Mouse (Mus musculus) adrenal gland, postnatal 36 days (tissue): ENCODE measurements around the gene H2afv. TPM values are rescaled to one million over a fixed set of nuclear protein-coding genes. Genes with fewer than 3 reads are reported as not detected.

Source experiments
- DNase-seq, 2 experiments: peaks; one replicate each; pipeline ENCODE4 v3.0.0; 2021; ENCODE audit warnings: mixed read lengths in 1 of 2
- microRNA-seq: library from miRNA; unstranded; fragments of <30 nt; microRNA quantifications from one replicate; pipeline ENCODE4 v1.2.0, GENCODE M21; 2021
- total RNA-seq, 2 experiments: library from RNA; stranded (reverse); gene quantifications; 2 replicates each; pipeline ENCODE4 v1.2.3; 2021

H2afv gene
- total RNA-seq, 2 experiments from 2014 or later = 64.9 to 68.8 TPM

DNA sequence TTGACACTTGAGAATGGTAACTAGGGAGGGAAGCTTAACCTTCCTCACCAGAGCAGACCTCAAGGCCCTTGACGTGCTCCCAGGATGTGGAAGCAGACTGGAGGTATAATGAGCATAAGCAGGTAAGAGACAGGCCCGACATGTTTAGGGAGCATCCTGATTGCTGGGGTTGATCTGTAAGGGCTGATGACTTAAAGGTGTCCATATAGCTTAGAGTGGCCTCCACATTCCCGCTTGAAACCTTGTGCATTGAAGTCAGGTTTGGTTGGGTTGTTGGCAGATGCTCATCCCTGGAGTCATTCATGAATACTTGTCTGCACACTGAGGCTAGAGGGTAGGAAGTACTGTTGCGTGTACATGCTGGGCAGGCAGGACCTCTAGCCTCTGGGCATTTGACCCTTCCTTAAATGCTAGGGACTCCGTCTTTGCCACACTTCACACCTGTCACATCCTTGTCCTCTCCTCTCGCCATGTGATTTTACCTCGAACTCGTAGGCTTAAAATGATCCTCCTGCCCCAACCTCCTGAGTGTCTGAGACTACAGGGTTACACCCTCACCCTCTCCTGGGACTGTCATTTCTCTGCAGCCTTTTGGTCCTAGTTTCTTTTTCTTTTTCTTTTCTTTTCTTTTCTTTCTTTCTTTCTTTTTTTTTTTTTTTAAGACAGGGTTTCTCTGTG, 53.7 kb downstream of the H2afv start:
- DNase-seq = no peak

DNA sequence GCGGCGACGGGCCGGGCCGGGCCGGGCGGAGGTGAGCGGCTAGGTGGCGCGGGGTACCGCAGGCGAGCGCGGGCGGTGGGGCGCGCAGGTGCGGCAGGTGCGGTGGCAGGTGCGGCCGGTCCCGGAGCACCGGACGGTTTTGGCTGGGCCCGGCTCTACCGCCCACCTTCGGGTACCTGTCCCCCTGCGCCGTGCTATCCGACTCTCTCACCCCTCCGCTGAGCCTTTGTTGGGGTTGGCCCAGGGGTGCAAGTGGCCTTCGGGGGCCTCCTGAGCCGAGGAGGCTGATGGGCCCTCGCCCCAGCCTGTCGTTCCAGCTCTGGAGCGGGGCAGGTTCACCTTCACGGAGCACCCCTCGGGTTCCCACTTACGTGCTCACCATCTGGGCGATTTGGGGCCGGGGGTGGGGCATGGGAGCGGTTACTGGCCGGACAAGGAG, 54.7 kb downstream of the H2afv start:
- DNase-seq = peak; percentile 28 to 37

DNA sequence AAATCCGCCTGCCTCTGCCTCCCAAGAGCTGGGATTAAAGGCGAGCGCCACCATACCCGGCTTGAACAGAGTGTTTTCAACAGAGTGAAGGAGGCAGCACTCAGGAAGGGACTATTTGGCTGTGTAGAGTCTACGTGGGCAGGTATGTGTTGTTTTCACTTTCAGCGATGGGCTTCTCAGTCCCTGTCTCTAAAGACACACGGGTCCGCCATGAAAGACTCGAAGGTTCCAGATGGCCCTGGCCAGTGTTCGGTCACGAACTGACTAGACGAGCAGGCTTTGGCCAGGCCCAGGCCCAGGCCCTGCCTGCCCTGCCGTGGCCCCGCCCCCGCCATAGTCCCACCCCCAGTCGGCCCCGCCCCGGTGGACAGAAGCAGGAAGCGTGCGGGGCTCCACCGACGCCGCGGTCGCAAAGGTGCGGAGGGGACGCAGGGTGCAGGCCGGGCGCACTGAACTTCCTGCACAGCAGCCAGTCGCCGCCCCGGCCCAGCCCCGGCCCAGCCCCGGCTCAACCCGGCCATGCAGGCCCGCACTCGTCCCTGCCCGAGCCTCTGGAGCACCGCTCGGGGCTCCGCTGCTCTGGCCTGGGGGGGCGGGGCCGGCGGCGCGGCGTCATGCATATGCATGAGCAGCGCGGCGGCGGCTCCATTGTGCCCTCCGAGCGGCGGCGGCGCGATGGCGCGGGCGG, 55.4 kb downstream of the H2afv start, which contains the start of gene Zmiz2:
TSS of gene Zmiz2 (plus strand) at position 349 of the 688 bp plus-strand sequence.
- DNase-seq = peak; percentile 97 to 99

DNA sequence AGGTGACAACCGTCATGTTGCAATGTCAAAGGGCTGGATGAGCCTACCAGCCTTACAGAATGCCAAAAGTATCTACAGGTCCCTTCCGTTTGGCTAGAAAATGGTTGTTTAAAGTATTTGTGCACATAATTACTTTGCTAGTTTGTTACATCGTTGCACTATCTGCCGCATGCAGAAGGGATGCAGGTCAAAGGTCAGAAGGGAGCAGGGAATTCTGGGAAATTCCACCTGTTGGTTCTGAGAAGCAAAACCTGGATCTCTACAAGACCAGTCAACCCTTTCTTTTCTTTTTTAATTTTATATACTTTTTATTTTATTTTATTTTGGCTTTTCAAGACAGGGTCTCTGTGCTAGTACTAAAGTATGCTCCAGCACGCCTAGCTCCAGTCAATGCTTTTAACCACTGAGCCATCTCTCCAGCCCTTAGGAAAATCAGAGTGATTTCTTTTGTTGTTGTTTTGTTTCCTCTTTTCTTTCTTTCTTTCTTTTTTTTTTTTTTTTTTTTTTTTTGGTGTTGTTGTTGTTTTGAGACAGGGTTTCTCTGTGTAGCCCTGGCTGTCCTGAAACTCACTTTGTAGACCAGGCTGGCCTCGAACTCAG, 56.0 kb downstream of the H2afv start:
- no peak for DNase-seq

DNA sequence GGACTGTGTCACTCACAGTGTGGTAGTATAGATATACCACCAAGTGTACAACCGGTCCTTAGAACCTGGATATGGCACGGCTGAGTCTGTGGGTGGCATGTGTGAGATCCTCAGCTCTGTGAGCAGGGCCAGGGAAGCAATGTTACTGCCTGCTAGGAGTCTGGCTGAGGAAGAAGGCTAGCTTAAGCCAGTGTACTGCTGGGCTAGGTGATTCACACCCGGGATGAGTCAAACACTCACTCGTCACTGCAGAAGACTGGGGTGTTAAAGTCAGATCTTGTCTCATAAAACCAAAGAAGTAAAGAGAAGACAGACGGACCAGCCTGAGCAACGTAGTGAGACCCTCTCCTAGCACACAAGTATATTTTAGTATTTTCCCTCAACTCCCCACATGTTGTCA, 63.3 kb downstream of the H2afv start:
- peak; percentile 60 to 65 for DNase-seq

Small RNA genes within 50 kb of the gene (microRNA-seq; reads per million reads assigned to microRNA genes)
- not detected for gene Gm22123
- not detected for gene Mir7651

Other genes starting within 250 kb of the H2afv start
- under 1 TPM in 1 of 2 experiments, not detected in 1; 0.16 TPM for gene A730071L15Rik, start 244.4 kb downstream of the H2afv start, total RNA-seq
- gene Nudcd3, start 244.0 kb downstream of the H2afv start, total RNA-seq = 10 to 100 TPM; 55.4 to 64.7 TPM
- gene Npc1l1, start 214.3 kb downstream of the H2afv start, total RNA-seq = under 1 TPM; 0.07 TPM
- gene Ddx56, start 176.7 kb downstream of the H2afv start, total RNA-seq = 10 to 100 TPM; 55.5 to 59.4 TPM
- 100 to 1,000 TPM; 105 to 114 TPM for gene Tmed4, start 169.6 kb downstream of the H2afv start, total RNA-seq
- gene Ogdh, start 152.8 kb downstream of the H2afv start, total RNA-seq = 100 to 1,000 TPM; 515 to 618 TPM
- 10 to 100 TPM; 49.1 to 51.0 TPM for gene Zmiz2, start 55.4 kb downstream of the H2afv start, total RNA-seq
- gene Ppia, start 29.0 kb downstream of the H2afv start, total RNA-seq = 1,000 to 10,000 TPM; 1,935 TPM
- 10 to 100 TPM; 72.5 to 82.2 TPM for gene Purb, start 31.5 kb upstream of the H2afv start, total RNA-seq
- gene Myo1g, start 76.5 kb upstream of the H2afv start, total RNA-seq = 1 to 10 TPM; 2.0 to 2.3 TPM
- gene Ccm2, start 102.4 kb upstream of the H2afv start, total RNA-seq = 10 to 100 TPM; 32.0 to 45.7 TPM
- 1 to 10 TPM; 1.0 to 1.6 TPM for gene Nacad, start 161.6 kb upstream of the H2afv start, total RNA-seq
- gene Tbrg4, start 181.6 kb upstream of the H2afv start, total RNA-seq = 10 to 100 TPM; 61.7 to 64.5 TPM
- gene Wap, start 194.2 kb upstream of the H2afv start, total RNA-seq = not detected
- gene Ramp3, start 214.1 kb upstream of the H2afv start, total RNA-seq = 10 to 100 TPM; 14.6 to 20.1 TPM